Mouse (Mus musculus) thymus, postnatal 36 days (tissue): ENCODE results near the gene Gm20388.
"Not testable (repeated sequence)": the region's sequence is repeated elsewhere in the genome, so short reads cannot be mapped to it uniquely, and the experiment has no call there.

Experiments used
- DNase-seq, 2 experiments: peaks; one replicate each; pipeline ENCODE4 v3.0.0; 2022; ENCODE audit warnings: mixed read lengths in 2 of 2

Gm20388 gene

GRCm38 (mm10) chr8:121126191-121126590, 1215.5 kb downstream of the Gm20388 start:
- DNase-seq = no peak

- DNase-seq = no peak
These were observed 1216.1 kb downstream of the Gm20388 start for GRCm38 (mm10) chr8:121126694-121127093.

GRCm38 (mm10) chr8:121127291-121127701, 1216.7 kb downstream of the Gm20388 start:
- DNase-seq = no peak

GRCm38 (mm10) chr8:121127756-121128375, 1217.2 kb downstream of the Gm20388 start, which contains the start of gene Foxl1:
Gene Foxl1 (plus strand): TSS chr8:121127940.
- no peak for DNase-seq

GRCm38 (mm10) chr8:121128531-121129264, 1218.1 kb downstream of the Gm20388 start:
- DNase-seq = no peak

- no peak for DNase-seq
These were observed 1218.8 kb downstream of the Gm20388 start for GRCm38 (mm10) chr8:121129265-121129940.

GRCm38 (mm10) chr8:121130522-121130921, 1219.9 kb downstream of the Gm20388 start:
- no peak for DNase-seq

GRCm38 (mm10) chr8:121132961-121133513, 1222.4 kb downstream of the Gm20388 start:
- no peak for DNase-seq

GRCm38 (mm10) chr8:121134102-121134501, 1223.5 kb downstream of the Gm20388 start:
- DNase-seq = no peak

GRCm38 (mm10) chr8:121134512-121134911, 1223.9 kb downstream of the Gm20388 start:
- DNase-seq = no peak

- no peak for DNase-seq
These were observed 1226.2 kb downstream of the Gm20388 start for GRCm38 (mm10) chr8:121136856-121137255.

GRCm38 (mm10) chr8:121145457-121146134, 1235.0 kb downstream of the Gm20388 start:
- DNase-seq = not testable (repeated sequence)

GRCm38 (mm10) chr8:121148573-121149083, 1238.0 kb downstream of the Gm20388 start:
- DNase-seq = no peak

- no peak for DNase-seq
These were observed 1241.8 kb downstream of the Gm20388 start for GRCm38 (mm10) chr8:121152394-121152793.

- DNase-seq = no peak
These were observed 1246.4 kb downstream of the Gm20388 start for GRCm38 (mm10) chr8:121156990-121157491.

- DNase-seq = no peak
These were observed 1248.2 kb downstream of the Gm20388 start for GRCm38 (mm10) chr8:121158812-121159211.

- no peak for DNase-seq
These were observed 1250.8 kb downstream of the Gm20388 start for GRCm38 (mm10) chr8:121161437-121161836.

GRCm38 (mm10) chr8:121162413-121162812, 1251.8 kb downstream of the Gm20388 start:
- no peak for DNase-seq

- DNase-seq = no peak
These were observed 1252.5 kb downstream of the Gm20388 start for GRCm38 (mm10) chr8:121162906-121163695.

- DNase-seq = no peak
These were observed 1253.4 kb downstream of the Gm20388 start for GRCm38 (mm10) chr8:121164017-121164469.

- no peak for DNase-seq
These were observed 1257.4 kb downstream of the Gm20388 start for GRCm38 (mm10) chr8:121168033-121168432.
